Comparison of ENCODE assay signal across 8 mouse cellular contexts in genomic region chr2:118700179-118701062, GRCm38 (mm10). TPM values are rescaled to one million over a fixed set of nuclear protein-coding genes. Genes with fewer than 3 reads are reported as not detected.
A peak's percentile ranks its signal among the peaks of the same experiment; 100 is the strongest.
DNase-seq lines count a peak whose midpoint lies in the region; ATAC-seq and TF ChIP-seq lines count a peak whose summit lies in the region.

No protein-coding gene starts in this region.

- peaks cover 37% of the 10 kb centered on the region for H3K4me1 ChIP-seq in limb, embryonic 12.5 days (replicated peaks)
- H3K4me1 ChIP-seq in midbrain, embryonic 13.5 days (replicated peaks), result peaks cover 49% of the 10 kb centered on the region
- H3K4me1 ChIP-seq in small intestine, adult 2 months (ENCODE audit: control insufficient read depth, insufficient read depth, insufficient read length, low read length), result peaks cover 22% of the 10 kb centered on the region

- peak overlapping the region; percentile 55 for H3K4me2 ChIP-seq in limb, embryonic 12.5 days
- peak overlapping the region; percentile 48 for H3K4me2 ChIP-seq in midbrain, embryonic 13.5 days (replicated peaks)

- TF ChIP-seq POLR2A in small intestine, adult 2 months (IDR thresholded peaks at IDR 0.05; ENCODE audit: low read depth, low read length), result no peak

- H3K36me3 ChIP-seq in limb, embryonic 12.5 days, result no peaks in the 10 kb centered on the region
- no peaks in the 10 kb centered on the region for H3K36me3 ChIP-seq in midbrain, embryonic 13.5 days
- no peaks in the 10 kb centered on the region for H3K36me3 ChIP-seq in small intestine, adult 2 months (ENCODE audit: control insufficient read depth, insufficient read depth, low read length)

- 2% methylated on average over 32 of the region's 32 CpGs for WGBS in limb, embryonic 12.5 days
- WGBS in midbrain, embryonic 13.5 days, result 2% methylated on average over 32 of the region's 32 CpGs
- WGBS in small intestine, adult 2 months, result 7% methylated on average over 32 of the region's 32 CpGs

- H3K27ac ChIP-seq in limb, embryonic 12.5 days, result no peak overlapping the region
- H3K27ac ChIP-seq in midbrain, embryonic 13.5 days, result no peak overlapping the region
- no peak overlapping the region for H3K27ac ChIP-seq in small intestine, adult 2 months (ENCODE audit: insufficient read depth, low read depth, low read length)

- peaks cover 96% of the 10 kb centered on the region for H3K27me3 ChIP-seq in limb, embryonic 12.5 days
- peaks cover 92% of the 10 kb centered on the region for H3K27me3 ChIP-seq in midbrain, embryonic 13.5 days
- peaks cover 53% of the 10 kb centered on the region for H3K27me3 ChIP-seq in small intestine, adult 2 months (ENCODE audit: control insufficient read depth, insufficient read depth, low read length)

- no peaks in the 10 kb centered on the region for H3K9me3 ChIP-seq in limb, embryonic 12.5 days
- H3K9me3 ChIP-seq in midbrain, embryonic 13.5 days, result no peaks in the 10 kb centered on the region

- H3K4me3 ChIP-seq in limb, embryonic 12.5 days (replicated peaks), result peak overlapping the region; percentile 24
- peak overlapping the region; percentile 23 for H3K4me3 ChIP-seq in midbrain, embryonic 13.5 days (replicated peaks)
- H3K4me3 ChIP-seq in small intestine, adult 2 months (ENCODE audit: low read depth, low read length), result no peak overlapping the region

- peak; percentile 89 for TF ChIP-seq CTCF in small intestine, adult 2 months (IDR thresholded peaks at IDR 0.05; ENCODE audit: extremely low read depth, insufficient read length, insufficient replicate concordance, low read depth, low read length)

- no peak for ATAC-seq in cerebellum, adult (ENCODE audit: insufficient number of reproducible peaks, low FRiP score, low TSS enrichment)
- peak; percentile 50 for ATAC-seq in inflammation-experienced regulatory T-cells, adult 6 months
- no peak for ATAC-seq in limb, embryonic 12.5 days (ENCODE audit: insufficient number of reproducible peaks, insufficient read depth, low FRiP score, low TSS enrichment, low read depth)
- ATAC-seq in midbrain, embryonic 13.5 days, result peak; percentile 25; the same call in 1 of the 2 replicates

- intact Hi-C loops in gastrocnemius, postnatal 36 days (cut with DNase I), result loop anchor here (1.0 to 5.0 kb wide), 2 partner anchors 30 to 77 kb away; partner anchors contain the start of gene Disp2

- H3K9ac ChIP-seq in limb, embryonic 12.5 days (replicated peaks), result no peak overlapping the region
- H3K9ac ChIP-seq in midbrain, embryonic 13.5 days (replicated peaks), result no peak overlapping the region

- DNase-seq in cerebellum, adult 11 months, result peak; percentile 57
- peak; percentile 92 for DNase-seq in embryo, embryonic 10 days (ENCODE audit: low spot score)
- peak; percentile 72 to 80 for DNase-seq in gastrocnemius, postnatal 36 days

RNA-seq across cellular contexts. Expression of gene Ankrd63, which starts 3.3 kb away (rescaled TPM):
- total RNA-seq in gastrocnemius, postnatal 36 days (2021), result not detected
- not detected for polyA plus RNA-seq in inflammation-experienced regulatory T-cells, adult 6 months (2017; shearing (Covaris generic))
- polyA plus RNA-seq in limb, embryonic 12.5 days (2016; fragmentation: Nextera tagmentation; extraction: Ambion mirVana), result not detected in 2 replicates
- polyA plus RNA-seq in midbrain, embryonic 13.5 days (2015; fragmentation: Nextera tagmentation; extraction: Ambion mirVana), result 0.04 TPM in 1 of 2 replicates, not detected in the other
- 0.13 and 1.4 TPM in 2 replicates for polyA plus RNA-seq in small intestine, adult 2 months (2012; rRNA removed)

RNA-seq across cellular contexts. Expression of gene Plcb2, which starts 27.8 kb away (rescaled TPM):
- under 1 TPM; 0.26 to 0.52 TPM for total RNA-seq in gastrocnemius, postnatal 36 days (2021)
- 10 to 100 TPM in 2 of 3 experiments, 1 to 10 TPM in 1; 8.2 to 18.9 (median 18.4) TPM for polyA plus RNA-seq in inflammation-experienced regulatory T-cells, adult 6 months (2017; shearing (Covaris generic))
- 0.26 and 0.44 TPM in 2 replicates for polyA plus RNA-seq in limb, embryonic 12.5 days (2016; fragmentation: Nextera tagmentation; extraction: Ambion mirVana)
- 0.11 and 0.13 TPM in 2 replicates for polyA plus RNA-seq in midbrain, embryonic 13.5 days (2015; fragmentation: Nextera tagmentation; extraction: Ambion mirVana)
- 2.9 and 6.2 TPM in 2 replicates for polyA plus RNA-seq in small intestine, adult 2 months (2012; rRNA removed)

RNA-seq across cellular contexts. Expression of gene Pak6, which starts 37.3 kb away (rescaled TPM):
- under 1 TPM; 0.20 to 0.31 TPM for total RNA-seq in gastrocnemius, postnatal 36 days (2021)
- under 1 TPM in 2 of 3 experiments, not detected in 1; 0.15 to 0.60 TPM for polyA plus RNA-seq in inflammation-experienced regulatory T-cells, adult 6 months (2017; shearing (Covaris generic))
- 0.71 and 1.0 TPM in 2 replicates for polyA plus RNA-seq in limb, embryonic 12.5 days (2016; fragmentation: Nextera tagmentation; extraction: Ambion mirVana)
- polyA plus RNA-seq in midbrain, embryonic 13.5 days (2015; fragmentation: Nextera tagmentation; extraction: Ambion mirVana), result 20.1 and 21.1 TPM in 2 replicates
- 1.8 and 2.0 TPM in 2 replicates for polyA plus RNA-seq in small intestine, adult 2 months (2012; rRNA removed)

RNA-seq across cellular contexts. Expression of gene Inafm2, which starts 45.1 kb away (rescaled TPM):
- total RNA-seq in gastrocnemius, postnatal 36 days (2021), result 1 to 10 TPM; 3.8 to 4.9 TPM
- 10 to 100 TPM; 28.1 to 40.7 (median 28.2) TPM for polyA plus RNA-seq in inflammation-experienced regulatory T-cells, adult 6 months (2017; shearing (Covaris generic))
- polyA plus RNA-seq in limb, embryonic 12.5 days (2016; fragmentation: Nextera tagmentation; extraction: Ambion mirVana), result 20.6 and 21.3 TPM in 2 replicates
- polyA plus RNA-seq in midbrain, embryonic 13.5 days (2015; fragmentation: Nextera tagmentation; extraction: Ambion mirVana), result 24.6 and 25.8 TPM in 2 replicates
- polyA plus RNA-seq in small intestine, adult 2 months (2012; rRNA removed), result 6.2 and 8.8 TPM in 2 replicates

Comparison
In these comparisons a context has a peak if more than half of its experiments do, and no peak if none do; other contexts are left out.
1. ATAC-seq: peak in inflammation-experienced regulatory T-cells, adult 6 months (single experiment) and midbrain, embryonic 13.5 days (single experiment); none in cerebellum, adult (single experiment) and limb, embryonic 12.5 days (single experiment).
2. Peak in every context shown above with its lines, with median percentiles within 50 percentile points of each other: DNase-seq.